Mouse (Mus musculus) MEL (cell line): ENCODE measurements around the gene Calhm5. TPM values are rescaled to one million over a fixed set of nuclear protein-coding genes. Genes with fewer than 3 reads are reported as not detected.

Experiments
- DNase-seq: peaks from one replicate; pipeline ENCODE4 v3.0.0; 2011; ENCODE audit warnings: low read depth, low spot score
- H3K27ac ChIP-seq: 2 replicates; pipeline ENCODE4 v1.5.1; 2012; ENCODE audit warnings: low read depth, mild to moderate bottlenecking, control low read depth, low read length, moderate library complexity; ENCODE audit not compliant: control insufficient read depth
- H3K27me3 ChIP-seq, 2 experiments: fragments of 150-350 bp in 1 of 2; sonication (generic) in 1 of 2; 2 replicates each; pipeline ENCODE4 v1.6.1; 2012; ENCODE audit warnings: low read length in 2 of 2, mild to moderate bottlenecking in 2 of 2, improper control_type of control experiment in 1 of 2, moderate library complexity in 1 of 2; ENCODE audit not compliant: insufficient read depth in 2 of 2, control insufficient read depth in 1 of 2
- H3K36me3 ChIP-seq, 2 experiments: 2 replicates each; pipeline ENCODE4 v1.6.1; 2012 to 2014; ENCODE audit warnings: low read length in 2 of 2, improper control_type of control experiment in 1 of 2, inconsistent platforms in 1 of 2, mild to moderate bottlenecking in 1 of 2; ENCODE audit not compliant: insufficient read depth in 2 of 2, control insufficient read depth in 1 of 2
- H3K4me1 ChIP-seq, 2 experiments: fragments of 150-350 bp in 1 of 2; sonication (generic) in 1 of 2; 2 replicates each; pipeline ENCODE4 v1.6.1; 2012; ENCODE audit warnings: low read length in 2 of 2, improper control_type of control experiment in 1 of 2, mild to moderate bottlenecking in 1 of 2; ENCODE audit not compliant: insufficient read depth in 2 of 2, control insufficient read depth in 1 of 2
- H3K4me3 ChIP-seq, 2 experiments: fragments of 150-350 bp in 1 of 2; sonication (generic) in 1 of 2; 2 replicates each; pipeline ENCODE4 v1.5.1; 2012; ENCODE audit warnings: low read depth in 2 of 2, low read length in 2 of 2, mild to moderate bottlenecking in 2 of 2, moderate library complexity in 2 of 2, control low read depth in 1 of 2, improper control_type of control experiment in 1 of 2; ENCODE audit not compliant: control insufficient read depth in 1 of 2, insufficient read depth in 1 of 2
- H3K79me2 ChIP-seq: 2 replicates; pipeline ENCODE4 v1.6.1; 2012; ENCODE audit warnings: mild to moderate bottlenecking, low read length, moderate library complexity; ENCODE audit not compliant: control insufficient read depth, poor library complexity, insufficient read depth
- H3K9ac ChIP-seq: 2 replicates; pipeline ENCODE4 v1.6.1; 2012; ENCODE audit warnings: low read depth, mild to moderate bottlenecking, control low read depth, low read length, moderate library complexity; ENCODE audit not compliant: control insufficient read depth, poor library complexity, severe bottlenecking
- H3K9me3 ChIP-seq: fragments of 150-350 bp; sonication (generic); replicated peaks from 2 replicates; pipeline ENCODE4 v1.6.1; 2012; ENCODE audit warnings: mild to moderate bottlenecking, low read length, improper control_type of control experiment, moderate library complexity; ENCODE audit not compliant: insufficient read depth
- CHD1 ChIP-seq: IDR thresholded peaks from 2 replicates; pipeline ENCODE4 v1.6.1; 2012; ENCODE audit warnings: low read depth, mild to moderate bottlenecking, inconsistent platforms, low read length, improper control_type of control experiment
- CHD2 ChIP-seq: IDR thresholded peaks from 2 replicates; pipeline ENCODE4 v1.6.1; 2011; ENCODE audit warnings: low read length, improper control_type of control experiment
- CTCF ChIP-seq, 3 experiments: IDR thresholded peaks in 2 of 3; conservative IDR thresholded peaks in 1 of 3; 2 replicates each; pipeline ENCODE4 v1.5.1; 2011 to 2012; ENCODE audit warnings: low read length in 3 of 3, low read depth in 2 of 3, mild to moderate bottlenecking in 2 of 3, improper control_type of control experiment in 1 of 3, inconsistent platforms in 1 of 3, mixed read lengths in 1 of 3, moderate library complexity in 1 of 3; ENCODE audit not compliant: control insufficient read depth in 1 of 3, insufficient read depth in 1 of 3, poor library complexity in 1 of 3, severe bottlenecking in 1 of 3
- E2F4 ChIP-seq: IDR thresholded peaks from 2 replicates; pipeline ENCODE4 v1.6.1; 2011; ENCODE audit warnings: low read depth, low read length, improper control_type of control experiment, borderline replicate concordance
- GABPA ChIP-seq: IDR thresholded peaks from 2 replicates; pipeline ENCODE4 v1.6.1; 2012; ENCODE audit warnings: low read depth, mild to moderate bottlenecking, inconsistent platforms, low read length, improper control_type of control experiment, moderate library complexity
- GATA1 ChIP-seq: IDR thresholded peaks from 2 replicates; pipeline ENCODE4 v1.6.1; 2011; ENCODE audit warnings: low read depth, low read length, improper control_type of control experiment
- HCFC1 ChIP-seq: IDR thresholded peaks from 2 replicates; pipeline ENCODE4 v1.6.1; 2012; ENCODE audit warnings: low read depth, mild to moderate bottlenecking, inconsistent platforms, low read length, improper control_type of control experiment, moderate library complexity
- MAFK ChIP-seq: IDR thresholded peaks from 2 replicates; pipeline ENCODE4 v1.6.1; 2011; ENCODE audit warnings: low read depth, mild to moderate bottlenecking, low read length, improper control_type of control experiment, borderline replicate concordance
- MAX ChIP-seq: IDR thresholded peaks from 2 replicates; pipeline ENCODE4 v1.6.1; 2011; ENCODE audit warnings: low read length, improper control_type of control experiment
- MAZ ChIP-seq: IDR thresholded peaks from 2 replicates; pipeline ENCODE4 v1.6.1; 2012; ENCODE audit warnings: low read depth, mild to moderate bottlenecking, inconsistent platforms, low read length, improper control_type of control experiment
- MXI1 ChIP-seq: IDR thresholded peaks from 2 replicates; pipeline ENCODE4 v1.6.1; 2011; ENCODE audit warnings: mild to moderate bottlenecking, low read depth, low read length, improper control_type of control experiment
- MYB ChIP-seq: IDR thresholded peaks from 2 replicates; pipeline ENCODE4 v1.6.1; 2011; ENCODE audit warnings: mild to moderate bottlenecking, low read depth, low read length, improper control_type of control experiment
- MYC ChIP-seq: IDR thresholded peaks from 2 replicates; pipeline ENCODE4 v1.6.1; 2011; ENCODE audit warnings: low read depth, mild to moderate bottlenecking, low read length, improper control_type of control experiment, moderate library complexity
- NELFE ChIP-seq: IDR thresholded peaks from 2 replicates; pipeline ENCODE4 v1.6.1; 2011; ENCODE audit warnings: low read depth, low read length, improper control_type of control experiment
- NRF1 ChIP-seq: IDR thresholded peaks from 2 replicates; pipeline ENCODE4 v1.6.1; 2014; ENCODE audit warnings: low read depth, mild to moderate bottlenecking, inconsistent platforms, low read length, improper control_type of control experiment, moderate library complexity; ENCODE audit not compliant: poor library complexity, insufficient read depth, severe bottlenecking
- POLR2A ChIP-seq, 2 experiments: IDR thresholded peaks; 2 replicates each; pipeline ENCODE4 v1.6.1; 2011 to 2012; ENCODE audit warnings: low read length in 2 of 2, mild to moderate bottlenecking in 2 of 2, control low read depth in 1 of 2, improper control_type of control experiment in 1 of 2, low read depth in 1 of 2, moderate library complexity in 1 of 2; ENCODE audit not compliant: control insufficient read depth in 1 of 2, insufficient read depth in 1 of 2, poor library complexity in 1 of 2
- POLR2AphosphoS2 ChIP-seq: IDR thresholded peaks from 2 replicates; pipeline ENCODE4 v1.6.1; 2011; ENCODE audit warnings: low read length, improper control_type of control experiment
- POLR2AphosphoS5 ChIP-seq: IDR thresholded peaks from 2 replicates; pipeline ENCODE4 v1.6.1; 2012; ENCODE audit warnings: low read depth, borderline replicate concordance, mild to moderate bottlenecking, inconsistent platforms, low read length, moderate library complexity, mixed read lengths
- SIN3A ChIP-seq: IDR thresholded peaks from 2 replicates; pipeline ENCODE4 v1.6.1; 2012; ENCODE audit warnings: low read length, improper control_type of control experiment, inconsistent platforms
- SMC3 ChIP-seq: IDR thresholded peaks from 2 replicates; pipeline ENCODE4 v1.6.1; 2011; ENCODE audit warnings: low read depth, low read length, improper control_type of control experiment
- TAL1 ChIP-seq: IDR thresholded peaks from 2 replicates; pipeline ENCODE4 v1.6.1; 2012; ENCODE audit warnings: mild to moderate bottlenecking, inconsistent platforms, low read length, moderate library complexity, mixed read lengths
- TBP ChIP-seq: IDR thresholded peaks from 2 replicates; pipeline ENCODE4 v1.8.0; 2011; ENCODE audit warnings: low read depth, low read length, improper control_type of control experiment
- TCF12 ChIP-seq: IDR thresholded peaks from 2 replicates; pipeline ENCODE4 v1.6.1; 2014; ENCODE audit warnings: low read depth, mild to moderate bottlenecking, inconsistent platforms, low read length, improper control_type of control experiment, moderate library complexity
- UBTF ChIP-seq: IDR thresholded peaks from 2 replicates; pipeline ENCODE4 v1.6.1; 2012; ENCODE audit warnings: low read depth, mild to moderate bottlenecking, inconsistent platforms, low read length, improper control_type of control experiment, moderate library complexity, borderline replicate concordance; ENCODE audit not compliant: insufficient read depth
- ZC3H11A ChIP-seq: IDR thresholded peaks from 2 replicates; pipeline ENCODE4 v1.6.1; 2012; ENCODE audit warnings: low read depth, mild to moderate bottlenecking, inconsistent platforms, low read length, improper control_type of control experiment
- ZKSCAN1 ChIP-seq: IDR thresholded peaks from 2 replicates; pipeline ENCODE4 v1.6.1; 2012; ENCODE audit warnings: low read depth, mild to moderate bottlenecking, inconsistent platforms, low read length, improper control_type of control experiment, moderate library complexity
- ZNF384 ChIP-seq: IDR thresholded peaks from 2 replicates; pipeline ENCODE4 v1.6.1; 2012; ENCODE audit warnings: low read depth, mild to moderate bottlenecking, inconsistent platforms, low read length, improper control_type of control experiment
- polyA plus RNA-seq, 2 experiments: library from polyadenylated mRNA; stranded (reverse) in 1 of 2; unstranded in 1 of 2; fragments of >175 nt in 1 of 2; fragments of >200 nt in 1 of 2; gene quantifications; 2 replicates each; pipeline versions ENCODE4 v1.2.1 to v1.2.4; 2012; ENCODE audit warnings: low replicate concordance in 2 of 2, low read depth in 1 of 2; ENCODE audit not compliant: insufficient read length in 2 of 2, insufficient read depth in 1 of 2, missing spikeins in 1 of 2
- total RNA-seq: library from RNA; depleted of rRNA; stranded (reverse); fragments of 300-350 nt; gene quantifications from 2 replicates; pipeline ENCODE4 v1.2.3, GENCODE M21; 2012

The Calhm5 gene
- total and polyA plus RNA-seq, 3 experiments: not detected

- H3K79me2 ChIP-seq: no peaks in the 10 kb centered on the region
- no peaks in the 10 kb centered on the region for H3K36me3 ChIP-seq
- no peak overlapping the region for H3K27ac ChIP-seq
- no peaks in the 10 kb centered on the region for H3K27me3 ChIP-seq
- TF ChIP-seq UBTF (no peak), ZNF384 (no peak), E2F4 (no peak), MYC (no peak), POLR2A (IDR thresholded peaks at IDR 0.05; ENCODE audit: control insufficient read depth in 1 of 2, insufficient read depth in 1 of 2, low read depth in 1 of 2, low read length in 2 of 2, poor library complexity in 1 of 2) (no peak), MAFK (no peak), HCFC1 (no peak), ZKSCAN1 (no peak), ZC3H11A (no peak), CTCF (IDR thresholded peaks at IDR 0.05 in 2 of 3, conservative IDR thresholded peaks at IDR 0.05 in 1 of 3; ENCODE audit: control insufficient read depth in 1 of 3, insufficient read depth in 1 of 3, low read depth in 2 of 3, low read length in 3 of 3, poor library complexity in 1 of 3, severe bottlenecking in 1 of 3) (no peak), SIN3A (no peak), GATA1 (no peak), TAL1 (no peak), NRF1 (no peak), CHD1 (no peak), CHD2 (no peak), GABPA (no peak), SMC3 (no peak), MAZ (no peak)
- TF ChIP-seq, all 39 proteins: peak for 0
- Histone ChIP-seq H3K4me3 (no peak overlapping the region), H3K9ac (no peak overlapping the region), H3K9me3 (no peaks in the 10 kb centered on the region), H3K4me1 (no peaks in the 10 kb centered on the region)
- no peak for DNase-seq
These were observed 14.6 kb upstream of the Calhm5 start for GRCm38 (mm10) chr10:34110863-34111465.

DNA sequence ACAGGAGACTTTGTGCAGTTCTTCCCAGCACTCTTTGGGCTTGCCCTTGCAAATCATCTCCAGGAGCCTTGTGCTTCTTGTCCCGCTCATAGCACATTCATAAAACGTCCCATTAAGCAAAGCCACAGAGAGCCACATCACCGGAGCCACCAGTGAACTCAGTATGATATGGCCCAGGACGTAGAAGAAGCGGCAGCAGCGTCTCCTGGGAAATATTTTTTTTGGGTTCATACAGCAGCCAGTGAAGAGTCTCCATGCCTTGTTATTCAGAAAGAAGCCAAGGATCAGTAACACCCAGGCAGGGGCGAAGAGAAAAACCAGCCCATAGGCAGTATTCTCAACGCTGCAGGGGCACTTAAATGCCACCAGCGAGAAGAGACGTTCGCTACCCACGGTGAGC, 355 bp downstream of the Calhm5 start:
- H3K27ac ChIP-seq: no peak overlapping the region
- H3K36me3 ChIP-seq: no peaks in the 10 kb centered on the region
- no peaks in the 10 kb centered on the region for H3K4me1 ChIP-seq
- H3K27me3 ChIP-seq: peaks cover 0 to 1% of the 10 kb centered on the region in 2 experiments; a peak in 1 of 4 replicates
- no peaks in the 10 kb centered on the region for H3K79me2 ChIP-seq
- no peak overlapping the region for H3K9ac ChIP-seq
- TF ChIP-seq TCF12: no peak
- TF ChIP-seq POLR2A (IDR thresholded peaks at IDR 0.05; ENCODE audit: control insufficient read depth in 1 of 2, insufficient read depth in 1 of 2, low read depth in 1 of 2, low read length in 2 of 2, poor library complexity in 1 of 2): no peak
- TF ChIP-seq MAX: no peak
- TF ChIP-seq MXI1: no peak
- TF ChIP-seq TBP: no peak
- no peak for TF ChIP-seq ZNF384
- TF ChIP-seq POLR2AphosphoS2: no peak
- no peak for TF ChIP-seq POLR2AphosphoS5
- no peak for TF ChIP-seq CTCF (IDR thresholded peaks at IDR 0.05 in 2 of 3, conservative IDR thresholded peaks at IDR 0.05 in 1 of 3; ENCODE audit: control insufficient read depth in 1 of 3, insufficient read depth in 1 of 3, low read depth in 2 of 3, low read length in 3 of 3, poor library complexity in 1 of 3, severe bottlenecking in 1 of 3)
- no peak for TF ChIP-seq ZC3H11A
- TF ChIP-seq ZKSCAN1: no peak
- TF ChIP-seq UBTF: no peak
- TF ChIP-seq NELFE: no peak
- no peak for TF ChIP-seq CHD1
- TF ChIP-seq MYB: no peak
- no peak for TF ChIP-seq E2F4
- TF ChIP-seq SMC3: no peak
- no peak for TF ChIP-seq NRF1
- TF ChIP-seq TAL1: no peak
- peak overlapping the region in 1 of 2 experiments; percentile 1; a peak in 1 of 4 replicates for H3K4me3 ChIP-seq
- no peak for DNase-seq
- no peaks in the 10 kb centered on the region for H3K9me3 ChIP-seq
